Mouse (Mus musculus) lung, postnatal 36 days (tissue): ENCODE measurements around the gene Arhgap29.
A peak's percentile ranks its signal among the peaks of the same experiment; 100 is the strongest.

Experiments used
- DNase-seq: peaks from one replicate; pipeline ENCODE4 v3.0.0; 2022; ENCODE audit warnings: mixed read lengths

Arhgap29 gene

DNA sequence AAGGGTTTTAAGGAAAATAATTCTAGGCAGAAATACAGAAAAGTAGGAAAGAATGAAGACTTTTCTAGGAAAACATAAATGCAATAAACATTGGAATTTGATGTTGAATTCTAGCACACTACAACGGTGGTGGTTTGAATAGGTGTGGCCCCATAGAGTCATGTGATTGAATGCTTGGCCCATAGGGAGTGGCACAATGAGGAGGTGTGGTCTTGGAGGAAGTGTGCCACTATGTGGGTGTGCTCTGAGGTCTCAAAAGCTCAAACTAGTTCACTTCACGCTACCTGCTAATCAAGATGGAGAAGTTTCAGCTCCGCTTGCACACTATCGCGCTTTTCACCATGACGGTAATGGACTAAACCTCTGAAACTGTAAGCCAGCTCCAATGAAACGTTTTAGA lies 66.1 kb downstream of the Arhgap29 start:
- DNase-seq = no peak

DNA sequence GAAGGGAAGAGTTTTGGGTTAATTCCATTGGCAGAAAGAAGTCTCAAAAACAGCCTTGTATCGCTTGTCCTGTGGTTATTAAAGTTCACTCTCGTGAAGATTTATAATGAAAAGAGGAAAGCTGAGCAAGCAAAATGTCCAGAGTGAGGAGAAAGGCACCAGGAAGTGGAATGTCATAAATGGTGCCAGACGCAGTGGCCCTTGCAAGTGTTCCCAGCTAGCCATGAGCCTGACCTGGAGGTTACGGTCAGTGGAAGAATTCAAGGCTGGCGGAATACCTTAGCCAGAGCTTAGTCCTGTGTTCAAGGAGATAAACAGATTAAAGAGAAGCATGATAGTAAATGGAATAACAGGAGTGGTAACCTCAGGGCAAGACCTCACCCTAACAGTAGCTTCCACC lies 66.8 kb downstream of the Arhgap29 start:
- no peak for DNase-seq

DNA sequence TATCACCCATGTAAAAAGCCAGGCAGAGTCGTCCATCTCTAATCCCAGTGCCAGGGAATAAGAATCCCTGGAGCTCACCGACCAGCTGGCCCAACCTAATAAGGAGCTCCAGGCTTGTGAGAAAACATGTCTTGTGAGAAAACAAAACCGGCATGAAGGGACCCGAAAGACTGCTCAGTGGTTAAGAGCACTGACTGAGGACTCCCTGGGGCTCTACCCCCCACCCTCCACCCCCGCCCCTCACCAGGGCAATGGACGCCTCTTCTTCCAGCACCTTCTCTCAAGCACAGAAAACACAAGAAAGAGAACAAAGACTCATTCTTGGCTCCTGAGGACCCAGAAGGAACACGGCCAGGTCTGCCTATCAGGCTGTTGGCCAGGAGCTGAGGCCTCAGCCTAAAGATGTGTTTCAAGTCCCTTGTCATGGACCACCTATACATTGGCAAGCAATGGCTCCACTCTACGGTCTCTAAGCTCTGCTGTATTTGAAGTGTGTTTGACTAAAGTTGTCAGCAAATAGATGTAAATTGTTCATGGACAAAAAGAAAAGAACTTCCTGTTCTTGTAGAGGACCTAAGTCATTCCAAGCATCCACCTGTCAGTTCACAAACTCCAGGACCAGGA lies 68.8 kb downstream of the Arhgap29 start:
- no peak for DNase-seq

DNA sequence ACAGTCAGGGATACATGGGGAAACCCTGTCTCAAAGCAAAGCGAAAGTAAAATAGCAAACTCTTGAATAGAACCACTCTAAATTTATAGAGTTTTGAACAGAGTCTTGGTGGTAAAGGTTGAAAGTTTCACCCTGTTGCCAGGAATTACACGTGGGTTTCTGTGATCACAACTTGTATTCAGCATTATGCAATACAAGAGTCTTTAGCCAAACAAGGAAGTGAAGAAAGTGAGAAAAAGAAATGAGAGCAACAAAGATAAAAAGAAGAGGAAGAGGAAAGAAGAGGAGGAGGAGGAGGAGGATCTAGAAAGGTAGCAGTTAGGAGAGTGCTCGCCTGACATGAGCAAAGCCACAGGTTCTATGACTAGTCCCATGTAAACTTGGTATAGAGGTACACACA lies 70.0 kb downstream of the Arhgap29 start:
- no peak for DNase-seq

DNA sequence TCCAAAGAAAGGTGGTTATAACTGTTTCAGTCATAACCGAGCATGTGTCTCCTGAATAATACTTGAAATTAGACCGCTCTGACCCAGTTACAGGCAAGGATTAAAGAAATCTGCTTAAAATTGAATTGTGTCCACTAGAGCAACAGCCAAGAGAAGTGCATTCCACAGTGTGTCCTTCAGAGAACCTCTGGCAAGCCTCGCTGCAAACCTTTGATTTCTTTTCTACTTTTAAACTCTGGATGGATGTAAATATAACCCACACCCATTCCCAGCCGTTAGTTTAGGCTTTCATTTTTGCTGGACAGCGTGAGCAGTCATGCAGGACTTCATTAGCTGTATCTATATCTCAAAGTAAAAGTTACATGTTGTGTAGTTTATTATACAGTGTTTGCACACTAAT lies 74.3 kb downstream of the Arhgap29 start:
- no peak for DNase-seq

- no peak for DNase-seq
These were observed 75.4 kb downstream of the Arhgap29 start for GRCm38 (mm10) chr3:122027776-122028175.

GRCm38 (mm10) chr3:122033248-122033837 lies 81.0 kb downstream of the Arhgap29 start:
- DNase-seq = no peak

DNA sequence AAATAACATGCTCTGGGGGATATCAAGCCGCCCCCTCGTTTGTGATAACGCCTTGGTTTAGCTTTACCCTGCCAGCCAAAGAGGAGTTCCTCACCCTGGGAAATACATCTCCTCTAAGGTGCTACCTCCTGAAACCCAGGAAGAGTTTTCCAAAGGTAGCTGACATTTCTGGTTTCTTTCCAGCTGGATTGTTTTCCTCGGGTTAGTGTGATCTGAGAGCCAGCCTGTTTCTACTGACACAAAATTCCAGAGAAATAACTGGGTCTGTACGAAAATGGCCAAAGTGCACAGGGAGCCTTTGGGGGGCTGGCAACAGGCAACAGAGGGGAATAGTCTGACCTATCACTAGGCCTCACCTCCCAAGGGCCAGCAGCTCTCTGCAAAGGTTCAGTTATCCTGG lies 81.9 kb downstream of the Arhgap29 start:
- no peak for DNase-seq

- no peak for DNase-seq
These were observed 82.8 kb downstream of the Arhgap29 start for GRCm38 (mm10) chr3:122035092-122035491.

- DNase-seq = no peak
These were observed 88.2 kb downstream of the Arhgap29 start for GRCm38 (mm10) chr3:122040522-122040921.

DNA sequence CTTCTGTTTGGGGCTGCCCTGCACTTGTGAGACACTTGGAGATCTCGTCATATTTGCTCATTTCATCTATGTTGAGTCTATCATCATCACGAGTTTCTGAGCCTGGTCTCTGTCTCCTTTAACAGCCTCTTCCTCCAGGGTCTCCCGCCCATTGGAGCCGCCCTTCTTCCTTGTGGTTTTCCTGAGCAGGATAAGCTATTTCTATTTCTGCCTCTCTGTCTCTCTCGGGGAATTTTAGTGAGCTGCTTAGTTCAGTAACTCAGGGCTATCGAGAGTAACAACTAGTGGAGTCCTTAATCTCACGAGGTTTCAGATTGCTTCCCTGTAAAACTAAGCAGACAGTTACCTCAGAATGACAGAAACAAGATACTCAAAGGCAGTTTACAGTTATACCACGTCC lies 90.8 kb downstream of the Arhgap29 start:
- DNase-seq = no peak

DNA sequence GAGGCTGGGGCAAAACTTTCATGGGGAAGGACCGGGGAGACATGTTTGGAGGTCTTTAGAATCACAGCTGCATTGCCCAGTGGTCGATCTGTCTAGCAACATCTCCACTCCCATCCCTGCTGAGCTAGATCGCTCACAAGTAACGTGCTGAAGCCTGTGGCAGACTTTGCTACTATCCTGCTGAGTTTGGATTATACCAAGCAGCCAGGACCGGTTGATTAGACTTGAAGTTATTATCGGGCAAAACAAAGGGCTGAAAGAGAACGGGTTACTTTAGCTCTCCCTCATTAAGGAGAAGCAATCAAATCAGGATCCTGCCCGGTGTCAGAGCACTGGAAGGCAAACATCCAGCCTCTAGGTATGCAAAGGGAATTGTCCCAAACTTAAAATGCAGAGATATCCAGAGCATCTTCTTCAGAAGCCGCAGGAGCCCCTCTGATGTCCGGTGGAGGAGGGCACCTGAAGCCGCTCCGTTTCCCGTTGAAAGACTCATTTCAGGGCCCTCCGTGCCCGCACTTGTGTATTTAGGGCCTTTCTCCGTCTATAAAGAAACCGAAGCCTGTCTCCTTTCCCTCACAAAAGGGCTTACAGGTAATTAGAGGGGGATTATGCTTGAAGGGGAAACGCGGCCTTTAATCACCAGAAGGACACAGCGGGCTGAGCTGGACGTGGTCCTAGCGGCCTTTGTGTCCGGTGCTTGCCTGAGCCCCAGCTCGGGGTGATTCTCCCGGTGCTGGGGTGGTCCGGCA lies 91.6 kb downstream of the Arhgap29 start, which contains the start of gene Abca4:
TSS of gene Abca4 (plus strand) at position 645 of the 749 bp plus-strand sequence.
- DNase-seq = no peak

DNA sequence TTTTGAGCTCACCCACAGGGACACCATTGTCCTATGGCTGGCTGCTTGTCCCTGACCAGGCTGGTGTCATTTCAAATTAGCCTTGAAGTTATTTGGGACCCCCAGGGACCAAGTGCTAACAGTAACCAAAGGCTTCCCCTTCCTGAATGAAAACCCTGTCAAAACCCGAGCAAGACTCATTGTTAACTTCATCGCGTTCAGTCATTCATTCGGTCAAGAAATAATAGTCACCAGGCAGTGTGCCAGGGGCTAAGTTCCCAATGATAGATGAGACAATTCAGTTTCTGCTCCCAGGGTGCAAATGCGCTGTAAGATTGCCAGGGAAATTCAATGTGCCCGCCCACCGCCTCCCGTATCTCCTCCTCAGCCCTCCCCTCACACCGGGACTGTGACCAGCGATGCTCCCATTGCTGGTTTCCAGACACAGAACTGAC lies 93.9 kb downstream of the Arhgap29 start:
- peak; percentile 69 for DNase-seq

DNA sequence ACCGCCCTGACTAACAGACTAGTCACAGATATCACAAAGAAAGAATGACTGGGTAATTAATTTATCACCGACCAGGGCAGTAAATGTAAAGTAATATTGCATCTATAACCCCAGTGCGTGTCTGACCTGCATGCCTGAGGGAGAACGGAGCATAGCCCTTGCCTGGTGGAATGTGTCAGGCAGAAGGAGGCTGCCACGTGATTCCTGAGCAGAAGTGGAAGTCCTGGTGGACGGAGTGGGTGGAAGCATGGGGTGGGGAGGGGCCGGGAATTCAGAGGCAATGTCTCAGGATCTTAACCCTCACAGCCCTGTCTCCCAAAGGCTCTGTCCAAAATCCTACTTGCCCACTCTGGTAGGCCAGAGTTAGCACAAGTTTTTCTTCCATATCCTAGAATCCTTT lies 95.1 kb downstream of the Arhgap29 start:
- peak; percentile 64 for DNase-seq

DNA sequence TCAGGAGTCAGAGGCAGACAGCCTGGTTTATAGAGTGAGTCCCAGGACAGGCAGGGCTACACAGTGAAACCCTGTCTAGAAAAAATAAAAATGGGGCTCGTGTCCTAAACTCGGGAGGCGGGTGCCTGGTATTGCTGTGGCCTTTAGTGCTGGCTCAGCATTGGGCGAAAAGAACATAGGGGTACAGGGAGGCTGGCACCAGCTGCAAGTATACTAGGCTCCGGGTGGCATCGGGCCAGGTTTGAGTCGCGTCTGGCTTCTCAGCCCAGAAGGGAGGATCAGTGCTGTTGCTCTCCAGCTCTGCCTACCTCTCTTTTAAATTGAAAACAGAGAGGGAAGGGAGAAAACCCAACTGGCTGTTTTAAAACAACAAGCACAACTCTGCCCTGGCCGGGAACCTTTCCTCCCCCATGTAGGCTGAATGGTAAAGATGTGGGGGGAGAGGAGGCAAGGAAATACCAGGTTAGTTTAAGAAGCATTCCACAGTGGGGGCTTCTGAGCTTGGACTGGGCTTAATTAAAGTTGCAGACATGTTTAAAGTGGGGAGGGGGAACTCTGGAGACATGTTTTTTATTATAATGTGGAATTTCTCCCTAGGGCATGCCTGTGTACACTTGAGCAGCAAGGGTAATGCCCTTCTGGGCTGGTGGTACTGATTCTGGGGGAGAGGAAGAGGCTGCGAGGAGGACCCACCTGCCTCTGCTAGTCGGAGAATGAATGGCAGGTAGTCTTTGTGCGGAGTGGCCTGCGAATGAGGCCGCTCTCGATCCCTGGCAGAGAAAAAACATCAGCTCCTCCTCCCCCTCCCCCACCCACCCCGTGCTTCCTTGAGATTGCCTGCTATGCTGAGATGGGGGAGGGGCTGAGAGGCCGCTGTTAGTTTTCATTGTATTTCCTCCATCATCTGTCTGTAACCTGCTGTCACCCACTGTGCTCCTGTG lies 95.8 kb downstream of the Arhgap29 start:
- peak; percentile 67 for DNase-seq

DNA sequence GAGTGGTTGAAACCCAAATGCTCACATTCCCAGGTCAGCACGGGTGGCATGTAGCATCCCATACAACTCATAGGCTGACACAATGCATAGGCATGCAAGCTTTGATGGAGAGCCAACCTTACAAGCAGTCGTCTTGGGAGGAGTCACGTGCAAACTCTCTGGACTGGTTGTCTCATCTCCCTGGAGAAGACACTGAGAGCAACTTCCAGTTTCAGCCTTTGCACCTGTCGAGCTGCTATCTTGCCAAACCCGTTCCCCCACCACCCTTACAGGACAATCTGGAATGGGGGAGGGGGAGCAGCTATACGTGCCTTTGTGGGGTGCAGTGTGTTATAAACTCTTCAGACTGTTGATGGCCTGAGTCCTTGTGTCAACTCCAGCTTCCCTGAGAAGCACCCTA lies 96.8 kb downstream of the Arhgap29 start:
- DNase-seq = no peak

GRCm38 (mm10) chr3:122058439-122059198 lies 106.3 kb downstream of the Arhgap29 start:
- peak; percentile 42 for DNase-seq

DNA sequence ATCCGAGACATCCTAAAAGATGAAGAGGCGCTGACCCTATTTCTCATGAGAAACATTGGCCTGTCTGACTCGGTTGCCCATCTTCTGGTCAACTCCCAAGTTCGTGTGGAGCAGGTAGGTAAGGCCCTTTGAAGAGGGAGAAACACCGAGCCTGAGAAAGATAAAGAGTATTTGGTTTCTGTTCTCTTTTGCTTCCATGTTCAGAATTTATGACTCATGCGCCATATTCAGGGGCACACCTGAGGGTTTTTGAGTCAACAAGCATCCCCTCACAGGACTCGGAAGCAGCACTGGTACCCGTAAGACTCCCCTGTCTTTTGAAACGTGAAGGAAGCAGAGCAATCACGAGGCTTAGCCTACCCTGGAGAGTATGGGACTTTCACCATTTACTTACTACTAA lies 110.2 kb downstream of the Arhgap29 start:
- DNase-seq = no peak

GRCm38 (mm10) chr3:122064556-122065410 lies 112.4 kb downstream of the Arhgap29 start:
- peak; percentile 69 for DNase-seq
